Mouse (Mus musculus) naive thymus-derived CD4-positive, alpha-beta T cell, adult 5 months (primary cell): ENCODE results near the gene Tas2r140. TPM values are rescaled to one million over a fixed set of nuclear protein-coding genes. Genes with fewer than 3 reads are reported as not detected.

Experiments used
- polyA plus RNA-seq: library from polyadenylated mRNA; unstranded; fragments of 100-300 nt; shearing (Covaris generic); gene quantifications from one replicate; pipeline ENCODE4 v1.2.1, GENCODE M21; 2017

Tas2r140 gene
- polyA plus RNA-seq = not detected

DNA sequence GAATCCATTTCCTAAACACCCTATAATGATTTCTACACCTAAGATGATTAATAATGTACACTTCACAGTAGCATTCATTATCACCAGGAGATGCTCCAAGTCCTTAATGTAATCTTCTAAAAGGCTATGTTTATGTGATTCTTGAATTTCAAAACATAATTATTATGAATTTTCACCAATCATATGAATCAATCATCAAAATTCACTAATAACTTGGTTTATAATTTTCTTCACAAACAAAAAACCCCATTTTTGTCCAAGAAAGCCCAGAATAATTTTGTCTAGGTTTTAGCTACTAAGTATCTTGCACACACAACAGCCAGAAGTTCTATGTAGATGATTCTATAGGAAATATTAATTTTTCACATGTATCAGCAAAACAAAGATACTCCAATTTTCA lies at the start of gene Tas2r140:
TSS of gene Tas2r140 (minus strand) at position 101 of the 400 bp plus-strand sequence.

DNA sequence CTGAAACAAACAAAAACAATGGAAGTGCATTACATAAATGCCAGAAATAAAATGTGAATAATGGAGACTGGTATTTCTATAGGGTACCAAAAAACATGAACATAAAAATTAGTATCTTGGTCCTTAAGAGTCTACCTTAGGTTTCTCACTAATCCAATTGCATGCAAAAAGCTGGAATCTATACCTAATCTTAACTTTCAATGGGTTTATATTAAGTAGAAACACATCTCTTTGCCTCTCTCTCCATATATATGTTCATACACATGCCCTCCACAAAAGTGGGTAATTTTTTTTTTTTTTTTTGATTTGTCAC lies 48.9 kb upstream of the Tas2r140 start, which contains the start of gene Smim10l1:
TSS of gene Smim10l1 (plus strand) at position 301 of the 313 bp plus-strand sequence.

DNA sequence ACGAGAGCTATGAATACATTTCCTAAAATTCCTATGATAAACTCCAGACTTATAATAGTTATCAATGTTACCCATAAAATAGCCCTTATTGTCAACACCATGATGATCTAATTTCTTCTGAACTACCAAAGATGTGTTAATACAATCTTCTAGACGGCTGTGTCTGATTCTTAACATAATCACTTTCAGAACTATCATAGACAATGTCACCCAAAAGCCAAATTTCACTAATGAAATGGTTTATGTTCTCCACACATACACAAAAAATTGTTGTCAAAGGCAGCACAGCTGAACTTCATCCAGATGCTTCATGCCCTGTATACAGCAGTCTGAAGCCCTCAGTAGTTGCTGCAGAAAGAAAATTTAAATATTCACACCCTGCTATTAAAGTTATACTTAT lies 18.6 kb downstream of the Tas2r140 start, which contains the start of gene Tas2r103:
TSS of gene Tas2r103 (minus strand) at position 101 of the 400 bp plus-strand sequence.

Other genes with a start within 250 kb of the Tas2r140 start
- not detected for gene Tas2r123, start 208.7 kb downstream of the Tas2r140 start, polyA plus RNA-seq
- gene Tas2r116, start 200.4 kb downstream of the Tas2r140 start, polyA plus RNA-seq = not detected
- gene Tas2r110, start 187.8 kb downstream of the Tas2r140 start, polyA plus RNA-seq = not detected
- not detected for gene Tas2r113, start 162.8 kb downstream of the Tas2r140 start, polyA plus RNA-seq
- not detected for gene Tas2r125, start 146.2 kb downstream of the Tas2r140 start, polyA plus RNA-seq
- not detected for gene Tas2r129, start 104.7 kb downstream of the Tas2r140 start, polyA plus RNA-seq
- not detected for gene Tas2r131, start 97.9 kb downstream of the Tas2r140 start, polyA plus RNA-seq
- not detected for gene Tas2r109, start 74.9 kb downstream of the Tas2r140 start, polyA plus RNA-seq
- gene Tas2r103, start 18.7 kb downstream of the Tas2r140 start, polyA plus RNA-seq = not detected
- gene Smim10l1, start 49.1 kb upstream of the Tas2r140 start, polyA plus RNA-seq = 16.8 TPM
- not detected for gene 5530400C23Rik, start 236.4 kb upstream of the Tas2r140 start, polyA plus RNA-seq